In the genomic region with DNA sequence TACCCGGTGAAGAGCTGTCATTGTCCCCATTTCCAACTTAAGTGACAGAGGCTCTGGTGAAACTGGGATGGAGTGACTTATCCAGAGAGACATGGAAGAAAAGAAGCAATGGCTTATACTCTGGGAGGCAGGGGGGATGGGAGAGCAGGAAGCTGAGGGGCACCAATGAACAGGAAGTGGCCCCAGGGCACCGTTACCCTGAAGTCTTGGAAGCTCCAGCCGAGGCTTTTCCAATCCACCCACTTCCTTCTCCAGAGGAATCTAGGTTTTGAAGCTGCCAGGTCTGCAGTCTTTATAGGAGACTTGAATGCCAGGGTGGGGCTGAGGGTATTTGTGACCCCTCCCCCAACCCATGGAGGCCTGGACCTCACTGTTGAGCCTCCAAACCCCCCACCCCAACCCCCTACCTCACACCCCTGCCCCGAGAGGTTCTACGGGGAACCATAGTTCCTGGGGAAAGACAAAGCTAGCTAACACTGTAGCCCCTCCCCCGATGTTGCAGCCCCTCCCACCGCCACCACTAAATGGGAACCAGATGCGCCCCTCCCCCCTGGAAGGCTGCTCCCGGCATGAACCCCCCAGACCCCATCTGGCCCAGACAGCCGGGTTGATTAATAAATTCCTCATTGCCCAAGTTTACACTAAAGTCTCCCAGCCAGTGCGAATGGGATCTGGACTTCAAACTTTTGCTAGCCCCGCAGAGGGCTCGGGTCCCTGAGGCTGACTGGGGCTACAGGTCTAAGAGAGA, we compare ENCODE assay signal across 9 mouse cellular contexts. TPM values are rescaled to one million over a fixed set of nuclear protein-coding genes. Genes with fewer than 3 reads are reported as not detected.
A peak's percentile ranks its signal among the peaks of the same experiment; 100 is the strongest.
DNase-seq lines count a peak whose midpoint lies in the region; ATAC-seq and TF ChIP-seq lines count a peak whose summit lies in the region.
"Had no signal": no experiment of that assay in that cellular context is flagged by ENCODE, and none has a peak within 500 bp of the region (broad histone marks: within the 10 kb centered on the region; RNA-seq: fewer than 3 reads in every experiment).

No protein-coding gene starts in this region.

- no peak for ATAC-seq in forebrain, embryonic 11.5 days (replicated peaks; ENCODE audit: low FRiP score)
- ATAC-seq in forebrain, postnatal 0 days, result no peak
- ATAC-seq in lung, embryonic 15.5 days (ENCODE audit: borderline replicate concordance, extremely low read depth, low FRiP score, low TSS enrichment), result 0 out of 2 replicates have a peak, but pooled peaks have one; percentile 2
- no peak for ATAC-seq in hindbrain, embryonic 15.5 days (ENCODE audit: low FRiP score, low read depth)
- ATAC-seq in megakaryocyte progenitor cell, adult 5-6 weeks (replicated peaks; ENCODE audit: poor library complexity), result no peak

- H3K27me3 ChIP-seq in forebrain, embryonic 11.5 days (ENCODE audit: control insufficient read depth, insufficient read depth, low read length), result peaks cover 2% of the 10 kb centered on the region; the same call in 1 of the 2 replicates
- H3K27me3 ChIP-seq in forebrain, postnatal 0 days (ENCODE audit: insufficient read depth, low read length), result no peaks in the 10 kb centered on the region
- H3K27me3 ChIP-seq in lung, embryonic 15.5 days, result no peaks in the 10 kb centered on the region
- H3K27me3 ChIP-seq in hindbrain, embryonic 15.5 days, result peaks cover 8% of the 10 kb centered on the region; the same call in 1 of the 2 replicates
- H3K27me3 ChIP-seq in myocyte (ENCODE audit: control insufficient read depth, insufficient read depth, insufficient read length), result no peaks in the 10 kb centered on the region

- TF ChIP-seq POLR2A in myocyte (IDR thresholded peaks at IDR 0.05; ENCODE audit: insufficient read length, low read depth), result no peak

- H3K4me3 ChIP-seq in forebrain, embryonic 11.5 days (ENCODE audit: low read depth, low read length), result no peak overlapping the region
- no peak overlapping the region for H3K4me3 ChIP-seq in forebrain, postnatal 0 days (ENCODE audit: low read depth, low read length)
- peak overlapping the region; percentile 22 for H3K4me3 ChIP-seq in lung, embryonic 15.5 days
- H3K4me3 ChIP-seq in hindbrain, embryonic 15.5 days, result no peak overlapping the region
- no peak overlapping the region for H3K4me3 ChIP-seq in myocyte
- H3K4me3 ChIP-seq: left cerebral cortex, adult 2 months had no signal

- no peak overlapping the region for H3ac ChIP-seq in myocyte (ENCODE audit: control insufficient read depth, insufficient read length)

- no peaks in the 10 kb centered on the region for H3K36me3 ChIP-seq in forebrain, embryonic 11.5 days (ENCODE audit: control insufficient read depth, insufficient read depth, low read length)
- H3K36me3 ChIP-seq in forebrain, postnatal 0 days (ENCODE audit: insufficient read depth), result no peaks in the 10 kb centered on the region
- H3K36me3 ChIP-seq in lung, embryonic 15.5 days, result 0 out of 2 replicates have a peak, but pooled peaks cover 4% of the 10 kb centered on the region
- H3K36me3 ChIP-seq in hindbrain, embryonic 15.5 days, result no peaks in the 10 kb centered on the region
- H3K36me3 ChIP-seq in myocyte (ENCODE audit: control insufficient read depth, insufficient read depth), result no peaks in the 10 kb centered on the region

- no peak overlapping the region for H3K9ac ChIP-seq in forebrain, embryonic 11.5 days (ENCODE audit: low read length)
- H3K9ac ChIP-seq in forebrain, postnatal 0 days, result no peak overlapping the region
- H3K9ac ChIP-seq in lung, embryonic 15.5 days, result peak overlapping the region; percentile 28; the same call in 1 of the 2 replicates
- H3K9ac ChIP-seq in hindbrain, embryonic 15.5 days, result no peak overlapping the region

- H3K4me1 ChIP-seq in forebrain, embryonic 11.5 days (replicated peaks; ENCODE audit: control insufficient read depth, insufficient read depth, low read length), result peaks cover 7% of the 10 kb centered on the region; the same call in 1 of the 2 replicates
- no peaks in the 10 kb centered on the region for H3K4me1 ChIP-seq in forebrain, postnatal 0 days (ENCODE audit: insufficient read depth)
- peaks cover 62% of the 10 kb centered on the region for H3K4me1 ChIP-seq in lung, embryonic 15.5 days
- no peaks in the 10 kb centered on the region for H3K4me1 ChIP-seq in hindbrain, embryonic 15.5 days (replicated peaks)

- peaks cover 5% of the 10 kb centered on the region for H3K79me2 ChIP-seq in myocyte (ENCODE audit: control insufficient read depth, insufficient read depth)

- DNase-seq in forebrain, embryonic 11.5 days (ENCODE audit: low spot score), result peak; percentile 82
- no peak for DNase-seq in forebrain, postnatal 0 days
- DNase-seq in lung, postnatal 14 days, result no peak
- no peak for DNase-seq in MN1 (ENCODE audit: low spot score)

- no peak overlapping the region for H3K27ac ChIP-seq in forebrain, embryonic 11.5 days (ENCODE audit: low read depth, low read length)
- H3K27ac ChIP-seq in forebrain, postnatal 0 days (ENCODE audit: low read depth, low read length), result no peak overlapping the region
- peak overlapping the region; percentile 74 for H3K27ac ChIP-seq in lung, embryonic 15.5 days
- no peak overlapping the region for H3K27ac ChIP-seq in hindbrain, embryonic 15.5 days (replicated peaks)

- WGBS in forebrain, embryonic 11.5 days, result 8% methylated on average over 13 of the region's 13 CpGs
- WGBS in forebrain, postnatal 0 days, result 9% methylated on average over 13 of the region's 13 CpGs
- 8% methylated on average over 13 of the region's 13 CpGs for WGBS in lung, embryonic 15.5 days
- 9% methylated on average over 12 of the region's 13 CpGs for WGBS in hindbrain, embryonic 15.5 days

- no peaks in the 10 kb centered on the region for H3K9me3 ChIP-seq in forebrain, embryonic 11.5 days (ENCODE audit: control insufficient read depth, low read length)
- no peaks in the 10 kb centered on the region for H3K9me3 ChIP-seq in forebrain, postnatal 0 days (ENCODE audit: low read length)
- H3K9me3 ChIP-seq in lung, embryonic 15.5 days, result no peaks in the 10 kb centered on the region
- H3K9me3 ChIP-seq in hindbrain, embryonic 15.5 days, result no peaks in the 10 kb centered on the region

- TF ChIP-seq CTCF in forebrain, postnatal 0 days (IDR thresholded peaks at IDR 0.05; ENCODE audit: low read depth), result no peak

- H3K4me2 ChIP-seq in forebrain, embryonic 11.5 days (ENCODE audit: low read depth, low read length, severe bottlenecking), result peak overlapping the region; percentile 15; the same call in 1 of the 2 replicates
- H3K4me2 ChIP-seq in forebrain, postnatal 0 days (ENCODE audit: low read depth), result no peak overlapping the region
- H3K4me2 ChIP-seq in lung, embryonic 15.5 days, result peak overlapping the region; percentile 56
- 0 out of 2 replicates have a peak overlapping the region, but pooled peaks have one; percentile 15 for H3K4me2 ChIP-seq in hindbrain, embryonic 15.5 days
- peak overlapping the region; percentile 79 for H3K4me2 ChIP-seq in myocyte (ENCODE audit: low read depth)

TF ChIP-seq in myocyte, 11 proteins besides CTCF, POLR2A, EP300 and RAD21 (continues in another document):
- TF ChIP-seq MYOG (IDR thresholded peaks at IDR 0.05; ENCODE audit: control insufficient read depth in 1 of 3, insufficient read depth in 1 of 3, insufficient read length in 2 of 3, low read depth in 2 of 3) (no peak), E2F4 (IDR thresholded peaks at IDR 0.05; ENCODE audit: insufficient read depth) (no peak), MAX (IDR thresholded peaks at IDR 0.05; ENCODE audit: low read depth) (no peak), USF1 (IDR thresholded peaks at IDR 0.05; ENCODE audit: low read depth) (no peak)

RNA-seq across cellular contexts. Expression of a gene that starts 3.7 kb away (rescaled TPM):
- polyA plus RNA-seq in forebrain, embryonic 11.5 days (2014; fragmentation: Nextera tagmentation; extraction: Ambion mirVana), result 11.6 and 14.5 TPM in 2 replicates
- 5.8 and 8.2 TPM in 2 replicates for total RNA-seq in forebrain, postnatal 0 days (2014; rRNA removed)
- 5.9 and 7.1 TPM in 2 replicates for polyA plus RNA-seq in forebrain, postnatal 0 days (2015; fragmentation: Nextera tagmentation; extraction: Ambion mirVana)
- polyA plus RNA-seq in lung, embryonic 15.5 days (2015; fragmentation: Nextera tagmentation; extraction: Ambion mirVana), result 47.0 and 48.1 TPM in 2 replicates
- 6.5 and 6.6 TPM in 2 replicates for polyA plus RNA-seq in hindbrain, embryonic 15.5 days (2015; fragmentation: Nextera tagmentation; extraction: Ambion mirVana)
- polyA plus RNA-seq in myocyte (2012; fragmentation: generic; extraction: Trizol), result 62.0 TPM
- total RNA-seq in megakaryocyte progenitor cell, adult 5-6 weeks (2015), result 6.5 and 7.2 TPM in 2 replicates
- 5.6 and 8.2 TPM in 2 replicates for total RNA-seq in megakaryocyte progenitor cell, adult 5-6 weeks (2017)

RNA-seq across cellular contexts. Expression of a gene that starts 24.0 kb away (rescaled TPM):
- 99.4 and 105 TPM in 2 replicates for polyA plus RNA-seq in forebrain, embryonic 11.5 days (2014; fragmentation: Nextera tagmentation; extraction: Ambion mirVana)
- 67.2 and 88.2 TPM in 2 replicates for total RNA-seq in forebrain, postnatal 0 days (2014; rRNA removed)
- polyA plus RNA-seq in forebrain, postnatal 0 days (2015; fragmentation: Nextera tagmentation; extraction: Ambion mirVana), result 98.9 and 119 TPM in 2 replicates
- polyA plus RNA-seq in lung, embryonic 15.5 days (2015; fragmentation: Nextera tagmentation; extraction: Ambion mirVana), result 108 and 111 TPM in 2 replicates
- 87.6 and 89.9 TPM in 2 replicates for polyA plus RNA-seq in hindbrain, embryonic 15.5 days (2015; fragmentation: Nextera tagmentation; extraction: Ambion mirVana)
- polyA plus RNA-seq in myocyte (2012; fragmentation: generic; extraction: Trizol), result 163 TPM
- 108 TPM in 2 replicates for total RNA-seq in megakaryocyte progenitor cell, adult 5-6 weeks (2015)
- total RNA-seq in megakaryocyte progenitor cell, adult 5-6 weeks (2017), result 87.2 and 98.4 TPM in 2 replicates

RNA-seq across cellular contexts. Expression of a gene that starts 24.3 kb away (rescaled TPM):
- 77.5 and 81.8 TPM in 2 replicates for polyA plus RNA-seq in forebrain, embryonic 11.5 days (2014; fragmentation: Nextera tagmentation; extraction: Ambion mirVana)
- total RNA-seq in forebrain, postnatal 0 days (2014; rRNA removed), result 47.4 and 54.0 TPM in 2 replicates
- 21.6 and 28.5 TPM in 2 replicates for polyA plus RNA-seq in forebrain, postnatal 0 days (2015; fragmentation: Nextera tagmentation; extraction: Ambion mirVana)
- polyA plus RNA-seq in lung, embryonic 15.5 days (2015; fragmentation: Nextera tagmentation; extraction: Ambion mirVana), result 55.4 and 58.8 TPM in 2 replicates
- 45.7 and 47.4 TPM in 2 replicates for polyA plus RNA-seq in hindbrain, embryonic 15.5 days (2015; fragmentation: Nextera tagmentation; extraction: Ambion mirVana)
- polyA plus RNA-seq in myocyte (2012; fragmentation: generic; extraction: Trizol), result 29.3 TPM
- total RNA-seq in megakaryocyte progenitor cell, adult 5-6 weeks (2015), result 16.2 and 17.2 TPM in 2 replicates
- 26.0 and 37.7 TPM in 2 replicates for total RNA-seq in megakaryocyte progenitor cell, adult 5-6 weeks (2017)

RNA-seq across cellular contexts. Expression of a gene that starts 35.9 kb away (rescaled TPM):
- 0.67 and 1.4 TPM in 2 replicates for polyA plus RNA-seq in forebrain, embryonic 11.5 days (2014; fragmentation: Nextera tagmentation; extraction: Ambion mirVana)
- 1.1 and 1.3 TPM in 2 replicates for total RNA-seq in forebrain, postnatal 0 days (2014; rRNA removed)
- polyA plus RNA-seq in forebrain, postnatal 0 days (2015; fragmentation: Nextera tagmentation; extraction: Ambion mirVana), result 1.8 and 2.4 TPM in 2 replicates
- 4.6 and 8.2 TPM in 2 replicates for polyA plus RNA-seq in lung, embryonic 15.5 days (2015; fragmentation: Nextera tagmentation; extraction: Ambion mirVana)
- polyA plus RNA-seq in hindbrain, embryonic 15.5 days (2015; fragmentation: Nextera tagmentation; extraction: Ambion mirVana), result 2.1 and 3.0 TPM in 2 replicates
- polyA plus RNA-seq in myocyte (2012; fragmentation: generic; extraction: Trizol), result not detected
- total RNA-seq in megakaryocyte progenitor cell, adult 5-6 weeks (2015), result 244 and 245 TPM in 2 replicates
- total RNA-seq in megakaryocyte progenitor cell, adult 5-6 weeks (2017), result 82.0 and 99.0 TPM in 2 replicates
